Mouse (Mus musculus): ENCODE results near the gene Gadl1. TPM values are rescaled to one million over a fixed set of nuclear protein-coding genes. Genes with fewer than 3 reads are reported as not detected.

The Gadl1 gene
- total and polyA plus RNA-seq, 3 experiments, result 0.06 to 0.08 TPM; not detected in 1

DNA sequence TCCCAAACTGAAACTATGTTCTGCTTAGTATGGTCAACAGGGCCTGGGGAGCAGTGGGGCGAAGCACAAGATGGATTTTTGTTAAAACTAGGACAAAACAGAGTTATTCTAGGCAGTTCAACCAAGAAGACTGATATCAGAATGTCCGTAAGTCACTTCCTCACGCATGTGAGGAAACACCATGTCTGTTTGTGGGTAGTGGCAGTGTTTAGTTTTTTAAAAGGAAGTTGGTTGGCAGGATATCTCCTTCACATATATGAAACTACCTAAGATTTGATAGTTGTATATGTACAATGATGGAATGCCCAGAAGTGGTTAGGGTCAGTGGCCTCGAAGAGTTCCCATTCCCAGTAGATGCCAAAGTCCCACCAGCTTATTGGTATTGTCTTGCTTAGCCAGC, 149.2 kb downstream of the Gadl1 start:
- H3K79me2 ChIP-seq (ENCODE audit: control insufficient read depth, insufficient read depth, low read length, poor library complexity), result no peaks in the 10 kb centered on the region
- DNase-seq (ENCODE audit: low read depth, low spot score), result no peak
- TF ChIP-seq MXI1 (IDR thresholded peaks at IDR 0.05; ENCODE audit: low read depth, low read length) (no peak), CHD1 (IDR thresholded peaks at IDR 0.05; ENCODE audit: low read depth, low read length) (no peak), NELFE (IDR thresholded peaks at IDR 0.05; ENCODE audit: low read depth, low read length) (no peak), RAD21 (IDR thresholded peaks at IDR 0.05; ENCODE audit: low read depth, low read length) (no peak), ZKSCAN1 (IDR thresholded peaks at IDR 0.05; ENCODE audit: low read depth, low read length) (no peak), POLR2A (IDR thresholded peaks at IDR 0.05; ENCODE audit: control insufficient read depth in 1 of 2, insufficient read depth in 1 of 2, low read depth in 1 of 2, low read length in 2 of 2, poor library complexity in 1 of 2) (no peak), USF2 (IDR thresholded peaks at IDR 0.05; ENCODE audit: borderline replicate concordance in 1 of 2, insufficient read depth in 1 of 2, low read depth in 1 of 2, low read length in 2 of 2) (no peak), JUND (IDR thresholded peaks at IDR 0.05; ENCODE audit: low read depth, low read length) (no peak), GATA1 (IDR thresholded peaks at IDR 0.05; ENCODE audit: low read depth, low read length) (no peak), POLR2AphosphoS2 (IDR thresholded peaks at IDR 0.05; ENCODE audit: low read length) (no peak)
- H3K9ac ChIP-seq (ENCODE audit: control insufficient read depth, low read depth, low read length, poor library complexity, severe bottlenecking), result no peak overlapping the region
- H3K4me3 ChIP-seq (ENCODE audit: control insufficient read depth in 1 of 2, insufficient read depth in 1 of 2, low read depth in 2 of 2, low read length in 2 of 2), result no peak overlapping the region
- H3K9me3 ChIP-seq (replicated peaks; ENCODE audit: insufficient read depth, low read length), result no peaks in the 10 kb centered on the region
- H3K27me3 ChIP-seq (ENCODE audit: control insufficient read depth in 1 of 2, insufficient read depth in 2 of 2, low read length in 2 of 2), result no peaks in the 10 kb centered on the region
- no peaks in the 10 kb centered on the region for H3K36me3 ChIP-seq (ENCODE audit: control insufficient read depth in 1 of 2, insufficient read depth in 2 of 2, low read length in 2 of 2)
- no peak overlapping the region for H3K27ac ChIP-seq (ENCODE audit: control insufficient read depth, low read depth, low read length)
- H3K4me1 ChIP-seq (ENCODE audit: control insufficient read depth in 1 of 2, insufficient read depth in 2 of 2, low read length in 2 of 2), result no peaks in the 10 kb centered on the region

DNA sequence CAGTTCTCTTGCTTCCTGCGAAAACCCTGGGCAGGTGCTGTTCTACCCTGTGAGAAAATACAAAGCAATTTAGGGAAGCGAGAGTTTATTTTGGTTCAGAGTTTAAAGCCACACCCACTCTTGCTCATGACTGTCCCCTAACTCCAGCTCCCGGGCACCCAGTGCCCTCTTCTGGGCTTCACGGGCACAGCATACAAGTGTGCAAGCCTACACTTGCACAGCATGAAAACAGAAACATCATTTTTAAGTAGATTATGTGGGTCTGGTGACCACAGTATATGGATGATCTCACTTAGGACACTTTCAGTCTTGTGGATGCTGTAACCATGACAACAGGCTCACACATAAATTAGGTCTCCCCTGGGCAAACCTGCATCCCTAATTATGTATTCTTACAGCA, 149.9 kb downstream of the Gadl1 start:
- no peak for DNase-seq (ENCODE audit: low read depth, low spot score)
- H3K27me3 ChIP-seq (ENCODE audit: control insufficient read depth in 1 of 2, insufficient read depth in 2 of 2, low read length in 2 of 2), result no peaks in the 10 kb centered on the region
- no peak overlapping the region for H3K4me3 ChIP-seq (ENCODE audit: control insufficient read depth in 1 of 2, insufficient read depth in 1 of 2, low read depth in 2 of 2, low read length in 2 of 2)
- H3K4me1 ChIP-seq (ENCODE audit: control insufficient read depth in 1 of 2, insufficient read depth in 2 of 2, low read length in 2 of 2), result no peaks in the 10 kb centered on the region
- H3K9me3 ChIP-seq (replicated peaks; ENCODE audit: insufficient read depth, low read length), result no peaks in the 10 kb centered on the region
- no peak overlapping the region for H3K9ac ChIP-seq (ENCODE audit: control insufficient read depth, low read depth, low read length, poor library complexity, severe bottlenecking)
- H3K79me2 ChIP-seq (ENCODE audit: control insufficient read depth, insufficient read depth, low read length, poor library complexity), result no peaks in the 10 kb centered on the region
- H3K36me3 ChIP-seq (ENCODE audit: control insufficient read depth in 1 of 2, insufficient read depth in 2 of 2, low read length in 2 of 2), result no peaks in the 10 kb centered on the region
- H3K27ac ChIP-seq (ENCODE audit: control insufficient read depth, low read depth, low read length), result no peak overlapping the region
- TF ChIP-seq TCF12 (IDR thresholded peaks at IDR 0.05; ENCODE audit: low read depth, low read length) (no peak), NRF1 (IDR thresholded peaks at IDR 0.05; ENCODE audit: insufficient read depth, low read depth, low read length, poor library complexity, severe bottlenecking) (no peak), MAZ (IDR thresholded peaks at IDR 0.05; ENCODE audit: low read depth, low read length) (no peak), CTCF (IDR thresholded peaks at IDR 0.05 in 2 of 3, conservative IDR thresholded peaks at IDR 0.05 in 1 of 3; ENCODE audit: control insufficient read depth in 1 of 3, insufficient read depth in 1 of 3, low read depth in 2 of 3, low read length in 3 of 3, poor library complexity in 1 of 3, severe bottlenecking in 1 of 3) (no peak), ELF1 (IDR thresholded peaks at IDR 0.05; ENCODE audit: low read depth, low read length) (no peak), ZC3H11A (IDR thresholded peaks at IDR 0.05; ENCODE audit: low read depth, low read length) (no peak), GATA1 (IDR thresholded peaks at IDR 0.05; ENCODE audit: low read depth, low read length) (no peak), CHD1 (IDR thresholded peaks at IDR 0.05; ENCODE audit: low read depth, low read length) (no peak)
